Mouse (Mus musculus): ENCODE data around the gene Gm28035.

DNA sequence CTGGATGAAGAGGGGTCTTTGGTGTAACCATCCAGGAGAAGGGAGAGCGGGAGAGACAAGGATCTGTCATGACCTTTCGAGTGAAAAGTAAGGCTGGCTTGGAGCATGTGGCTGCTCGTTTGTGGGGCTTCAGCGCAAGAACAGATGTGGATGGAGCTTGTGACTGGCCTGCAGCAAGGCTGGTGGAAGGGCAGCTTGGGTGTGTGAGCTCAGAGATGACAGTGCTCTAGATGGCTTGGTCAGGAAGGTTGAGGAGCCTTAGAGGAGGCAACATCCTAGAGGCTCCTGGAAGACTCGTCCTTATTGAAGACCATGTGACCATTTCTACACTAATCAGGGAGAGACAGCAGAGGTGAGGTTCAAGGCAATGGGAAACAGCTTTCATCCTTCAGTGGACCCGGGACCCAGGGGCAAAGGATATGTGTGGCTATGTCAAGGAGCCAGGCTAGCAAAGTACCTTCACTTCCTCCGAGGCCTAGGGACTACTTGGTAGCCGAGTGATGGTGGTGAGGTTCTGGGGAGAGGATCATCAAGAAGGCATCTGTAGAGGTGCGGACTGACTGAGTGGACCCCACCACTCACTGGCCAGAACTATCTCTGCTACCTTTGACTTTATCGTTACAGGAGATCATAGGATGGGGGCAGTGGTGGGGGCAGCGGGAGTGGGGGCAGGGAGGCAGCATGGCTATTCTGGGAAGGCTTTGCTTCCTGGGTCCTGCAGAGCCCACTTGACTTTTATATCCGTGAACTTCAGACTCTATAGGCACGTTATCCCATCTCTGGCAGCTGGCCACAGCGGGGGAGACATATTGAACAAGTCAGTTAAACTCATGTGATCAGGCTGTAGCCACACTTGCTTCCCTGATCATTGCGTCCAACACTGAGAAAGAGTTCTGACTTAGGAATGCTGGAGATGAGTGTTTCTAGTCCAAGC is 19.0 kb downstream of the Gm28035 start:
- TF ChIP-seq CTCF (IDR thresholded peaks at IDR 0.05; ENCODE audit: low read depth, low read length) (no peak), GATA2 (IDR thresholded peaks at IDR 0.05; ENCODE audit: borderline replicate concordance, low read depth, low read length) (no peak), TAL1 (conservative IDR thresholded peaks at IDR 0.05; ENCODE audit: low read depth, low read length) (no peak)

All from G1E (cell line).